Mouse (Mus musculus) MEL (cell line): ENCODE measurements around the gene Filip1l. TPM values are rescaled to one million over a fixed set of nuclear protein-coding genes. Genes with fewer than 3 reads are reported as not detected.

Source experiments
- DNase-seq: peaks from one replicate; pipeline ENCODE4 v3.0.0; 2011; ENCODE audit warnings: low read depth, low spot score
- H3K27ac ChIP-seq: 2 replicates; pipeline ENCODE4 v1.5.1; 2012; ENCODE audit warnings: low read depth, mild to moderate bottlenecking, control low read depth, low read length, moderate library complexity; ENCODE audit not compliant: control insufficient read depth
- H3K27me3 ChIP-seq, 2 experiments: fragments of 150-350 bp in 1 of 2; sonication (generic) in 1 of 2; 2 replicates each; pipeline ENCODE4 v1.6.1; 2012; ENCODE audit warnings: low read length in 2 of 2, mild to moderate bottlenecking in 2 of 2, improper control_type of control experiment in 1 of 2, moderate library complexity in 1 of 2; ENCODE audit not compliant: insufficient read depth in 2 of 2, control insufficient read depth in 1 of 2
- H3K36me3 ChIP-seq, 2 experiments: 2 replicates each; pipeline ENCODE4 v1.6.1; 2012 to 2014; ENCODE audit warnings: low read length in 2 of 2, improper control_type of control experiment in 1 of 2, inconsistent platforms in 1 of 2, mild to moderate bottlenecking in 1 of 2; ENCODE audit not compliant: insufficient read depth in 2 of 2, control insufficient read depth in 1 of 2
- H3K4me1 ChIP-seq, 2 experiments: fragments of 150-350 bp in 1 of 2; sonication (generic) in 1 of 2; 2 replicates each; pipeline ENCODE4 v1.6.1; 2012; ENCODE audit warnings: low read length in 2 of 2, improper control_type of control experiment in 1 of 2, mild to moderate bottlenecking in 1 of 2; ENCODE audit not compliant: insufficient read depth in 2 of 2, control insufficient read depth in 1 of 2
- H3K4me3 ChIP-seq, 2 experiments: fragments of 150-350 bp in 1 of 2; sonication (generic) in 1 of 2; 2 replicates each; pipeline ENCODE4 v1.5.1; 2012; ENCODE audit warnings: low read depth in 2 of 2, low read length in 2 of 2, mild to moderate bottlenecking in 2 of 2, moderate library complexity in 2 of 2, control low read depth in 1 of 2, improper control_type of control experiment in 1 of 2; ENCODE audit not compliant: control insufficient read depth in 1 of 2, insufficient read depth in 1 of 2
- H3K79me2 ChIP-seq: 2 replicates; pipeline ENCODE4 v1.6.1; 2012; ENCODE audit warnings: mild to moderate bottlenecking, low read length, moderate library complexity; ENCODE audit not compliant: control insufficient read depth, poor library complexity, insufficient read depth
- H3K9ac ChIP-seq: 2 replicates; pipeline ENCODE4 v1.6.1; 2012; ENCODE audit warnings: low read depth, mild to moderate bottlenecking, control low read depth, low read length, moderate library complexity; ENCODE audit not compliant: control insufficient read depth, poor library complexity, severe bottlenecking
- H3K9me3 ChIP-seq: fragments of 150-350 bp; sonication (generic); replicated peaks from 2 replicates; pipeline ENCODE4 v1.6.1; 2012; ENCODE audit warnings: mild to moderate bottlenecking, low read length, improper control_type of control experiment, moderate library complexity; ENCODE audit not compliant: insufficient read depth
- BHLHE40 ChIP-seq: IDR thresholded peaks from 2 replicates; pipeline ENCODE4 v1.6.1; 2012; ENCODE audit warnings: low read depth, mild to moderate bottlenecking, inconsistent platforms, low read length, improper control_type of control experiment, borderline replicate concordance
- CHD1 ChIP-seq: IDR thresholded peaks from 2 replicates; pipeline ENCODE4 v1.6.1; 2012; ENCODE audit warnings: low read depth, mild to moderate bottlenecking, inconsistent platforms, low read length, improper control_type of control experiment
- CHD2 ChIP-seq: IDR thresholded peaks from 2 replicates; pipeline ENCODE4 v1.6.1; 2011; ENCODE audit warnings: low read length, improper control_type of control experiment
- CTCF ChIP-seq, 3 experiments: IDR thresholded peaks in 2 of 3; conservative IDR thresholded peaks in 1 of 3; 2 replicates each; pipeline ENCODE4 v1.5.1; 2011 to 2012; ENCODE audit warnings: low read length in 3 of 3, low read depth in 2 of 3, mild to moderate bottlenecking in 2 of 3, improper control_type of control experiment in 1 of 3, inconsistent platforms in 1 of 3, mixed read lengths in 1 of 3, moderate library complexity in 1 of 3; ENCODE audit not compliant: control insufficient read depth in 1 of 3, insufficient read depth in 1 of 3, poor library complexity in 1 of 3, severe bottlenecking in 1 of 3
- E2F4 ChIP-seq: IDR thresholded peaks from 2 replicates; pipeline ENCODE4 v1.6.1; 2011; ENCODE audit warnings: low read depth, low read length, improper control_type of control experiment, borderline replicate concordance
- ETS1 ChIP-seq: IDR thresholded peaks from 2 replicates; pipeline ENCODE4 v1.6.1; 2012; ENCODE audit warnings: low read depth, mild to moderate bottlenecking, inconsistent platforms, low read length, improper control_type of control experiment, moderate library complexity
- GABPA ChIP-seq: IDR thresholded peaks from 2 replicates; pipeline ENCODE4 v1.6.1; 2012; ENCODE audit warnings: low read depth, mild to moderate bottlenecking, inconsistent platforms, low read length, improper control_type of control experiment, moderate library complexity
- GATA1 ChIP-seq: IDR thresholded peaks from 2 replicates; pipeline ENCODE4 v1.6.1; 2011; ENCODE audit warnings: low read depth, low read length, improper control_type of control experiment
- JUND ChIP-seq: IDR thresholded peaks from 2 replicates; pipeline ENCODE4 v1.6.1; 2011; ENCODE audit warnings: low read depth, mild to moderate bottlenecking, improper control_type of control experiment, low read length
- KAT2A ChIP-seq: conservative IDR thresholded peaks from 2 replicates; pipeline ENCODE4 v1.6.1; 2012; ENCODE audit warnings: low read depth, low read length, improper control_type of control experiment, inconsistent platforms
- MAFK ChIP-seq: IDR thresholded peaks from 2 replicates; pipeline ENCODE4 v1.6.1; 2011; ENCODE audit warnings: low read depth, mild to moderate bottlenecking, low read length, improper control_type of control experiment, borderline replicate concordance
- MAX ChIP-seq: IDR thresholded peaks from 2 replicates; pipeline ENCODE4 v1.6.1; 2011; ENCODE audit warnings: low read length, improper control_type of control experiment
- MAZ ChIP-seq: IDR thresholded peaks from 2 replicates; pipeline ENCODE4 v1.6.1; 2012; ENCODE audit warnings: low read depth, mild to moderate bottlenecking, inconsistent platforms, low read length, improper control_type of control experiment
- MEF2A ChIP-seq: IDR thresholded peaks from 2 replicates; pipeline ENCODE4 v1.6.1; 2014; ENCODE audit warnings: low read depth, mild to moderate bottlenecking, inconsistent platforms, low read length, improper control_type of control experiment; ENCODE audit not compliant: poor library complexity, insufficient replicate concordance, severe bottlenecking; ENCODE audit errors: extremely low read depth
- MXI1 ChIP-seq: IDR thresholded peaks from 2 replicates; pipeline ENCODE4 v1.6.1; 2011; ENCODE audit warnings: mild to moderate bottlenecking, low read depth, low read length, improper control_type of control experiment
- MYB ChIP-seq: IDR thresholded peaks from 2 replicates; pipeline ENCODE4 v1.6.1; 2011; ENCODE audit warnings: mild to moderate bottlenecking, low read depth, low read length, improper control_type of control experiment
- RCOR1 ChIP-seq: IDR thresholded peaks from 2 replicates; pipeline ENCODE4 v1.6.1; 2012; ENCODE audit warnings: low read depth, mild to moderate bottlenecking, inconsistent platforms, low read length, improper control_type of control experiment
- SIN3A ChIP-seq: IDR thresholded peaks from 2 replicates; pipeline ENCODE4 v1.6.1; 2012; ENCODE audit warnings: low read length, improper control_type of control experiment, inconsistent platforms
- SMC3 ChIP-seq: IDR thresholded peaks from 2 replicates; pipeline ENCODE4 v1.6.1; 2011; ENCODE audit warnings: low read depth, low read length, improper control_type of control experiment
- TAL1 ChIP-seq: IDR thresholded peaks from 2 replicates; pipeline ENCODE4 v1.6.1; 2012; ENCODE audit warnings: mild to moderate bottlenecking, inconsistent platforms, low read length, moderate library complexity, mixed read lengths
- TBP ChIP-seq: IDR thresholded peaks from 2 replicates; pipeline ENCODE4 v1.8.0; 2011; ENCODE audit warnings: low read depth, low read length, improper control_type of control experiment
- TCF12 ChIP-seq: IDR thresholded peaks from 2 replicates; pipeline ENCODE4 v1.6.1; 2014; ENCODE audit warnings: low read depth, mild to moderate bottlenecking, inconsistent platforms, low read length, improper control_type of control experiment, moderate library complexity
- ZKSCAN1 ChIP-seq: IDR thresholded peaks from 2 replicates; pipeline ENCODE4 v1.6.1; 2012; ENCODE audit warnings: low read depth, mild to moderate bottlenecking, inconsistent platforms, low read length, improper control_type of control experiment, moderate library complexity
- ZMIZ1 ChIP-seq: IDR thresholded peaks from 2 replicates; pipeline ENCODE4 v1.6.1; 2012; ENCODE audit warnings: low read depth, mild to moderate bottlenecking, inconsistent platforms, low read length, improper control_type of control experiment, moderate library complexity
- ZNF384 ChIP-seq: IDR thresholded peaks from 2 replicates; pipeline ENCODE4 v1.6.1; 2012; ENCODE audit warnings: low read depth, mild to moderate bottlenecking, inconsistent platforms, low read length, improper control_type of control experiment
- polyA plus RNA-seq, 2 experiments: library from polyadenylated mRNA; stranded (reverse) in 1 of 2; unstranded in 1 of 2; fragments of >175 nt in 1 of 2; fragments of >200 nt in 1 of 2; gene quantifications; 2 replicates each; pipeline versions ENCODE4 v1.2.1 to v1.2.4; 2012; ENCODE audit warnings: low replicate concordance in 2 of 2, low read depth in 1 of 2; ENCODE audit not compliant: insufficient read length in 2 of 2, insufficient read depth in 1 of 2, missing spikeins in 1 of 2
- total RNA-seq: library from RNA; depleted of rRNA; stranded (reverse); fragments of 300-350 nt; gene quantifications from 2 replicates; pipeline ENCODE4 v1.2.3, GENCODE M21; 2012

Filip1l gene
- total and polyA plus RNA-seq, 3 experiments, result 0.27 to 1.8 TPM; not detected in 1

DNA sequence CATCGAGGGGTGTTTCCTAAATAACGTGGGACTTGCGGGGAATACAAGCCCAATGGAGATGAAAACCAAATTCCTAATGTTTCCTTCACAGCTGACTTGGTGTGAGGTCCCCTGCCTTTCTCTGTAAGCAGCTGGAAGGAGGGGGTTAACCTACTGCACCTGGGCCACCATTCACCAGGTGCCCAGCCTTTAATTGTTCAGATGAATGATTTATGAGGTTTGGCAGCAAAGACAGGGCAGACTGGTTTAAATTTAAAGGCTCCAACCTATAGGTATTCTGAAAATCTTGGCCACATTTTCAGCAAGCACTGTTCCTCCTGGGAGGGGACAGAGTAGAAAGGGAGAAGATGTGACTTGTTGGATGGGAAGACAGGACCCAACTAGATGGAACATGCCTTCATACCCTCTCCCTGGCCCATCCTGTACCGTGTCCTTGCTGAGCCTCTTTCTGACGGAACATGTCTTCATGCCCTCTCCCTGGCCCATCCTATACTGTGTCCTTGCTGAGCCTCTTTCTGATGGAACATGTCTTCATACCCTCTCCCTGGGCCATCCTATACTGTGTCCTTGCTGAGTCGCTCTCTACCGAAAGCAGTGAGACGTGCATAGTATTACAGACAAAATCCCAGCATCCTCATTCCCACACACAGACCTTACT lies 101.3 kb downstream of the Filip1l start:
- H3K9me3 ChIP-seq, result no peaks in the 10 kb centered on the region
- H3K9ac ChIP-seq, result no peak overlapping the region
- no peak for DNase-seq
- no peak for TF ChIP-seq ZMIZ1
- TF ChIP-seq GATA1, result no peak
- TF ChIP-seq TAL1, result no peak
- no peak for TF ChIP-seq RCOR1
- TF ChIP-seq MYB, result no peak
- TF ChIP-seq MAFK, result no peak
- TF ChIP-seq CHD2, result no peak
- TF ChIP-seq CTCF (IDR thresholded peaks at IDR 0.05 in 2 of 3, conservative IDR thresholded peaks at IDR 0.05 in 1 of 3; ENCODE audit: control insufficient read depth in 1 of 3, insufficient read depth in 1 of 3, low read depth in 2 of 3, low read length in 3 of 3, poor library complexity in 1 of 3, severe bottlenecking in 1 of 3), result no peak
- TF ChIP-seq JUND, result no peak
- TF ChIP-seq ZKSCAN1, result no peak
- no peak for TF ChIP-seq ETS1
- TF ChIP-seq SIN3A, result no peak
- TF ChIP-seq ZNF384, result no peak
- no peak for TF ChIP-seq SMC3
- no peak for TF ChIP-seq KAT2A
- no peak for TF ChIP-seq BHLHE40
- no peak for TF ChIP-seq MXI1
- no peak for TF ChIP-seq CHD1
- no peak for TF ChIP-seq GABPA
- no peak for TF ChIP-seq MEF2A
- no peak overlapping the region for H3K27ac ChIP-seq
- peaks cover 0 to 1% of the 10 kb centered on the region in 2 experiments; a peak in 1 of 4 replicates for H3K36me3 ChIP-seq
- H3K4me3 ChIP-seq, result no peak overlapping the region
- H3K4me1 ChIP-seq, result no peaks in the 10 kb centered on the region
- no peaks in the 10 kb centered on the region for H3K79me2 ChIP-seq
- H3K27me3 ChIP-seq, result no peaks in the 10 kb centered on the region

DNA sequence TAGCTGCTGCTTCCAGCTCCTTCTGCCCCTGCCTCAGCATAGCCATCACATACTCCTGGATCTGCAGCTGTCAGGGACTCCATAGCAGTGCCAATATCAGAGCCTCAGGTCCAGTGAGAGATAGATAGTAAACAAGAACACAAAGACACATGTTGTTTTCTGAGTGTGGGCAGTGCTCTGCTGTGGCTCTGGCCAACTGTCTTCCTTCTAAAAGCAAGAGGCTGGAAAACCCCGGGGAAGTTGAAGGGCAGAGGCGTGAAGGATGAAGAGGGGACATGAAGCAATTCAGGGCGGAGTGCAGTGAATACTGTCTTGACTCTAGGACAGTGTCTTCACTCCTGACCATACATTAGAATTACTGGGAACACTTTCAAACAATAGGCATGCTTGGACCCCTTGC lies 102.7 kb downstream of the Filip1l start:
- no peak for DNase-seq
- no peak overlapping the region for H3K4me3 ChIP-seq
- H3K27me3 ChIP-seq, result no peaks in the 10 kb centered on the region
- peaks cover 0 to 1% of the 10 kb centered on the region in 2 experiments; a peak in 1 of 4 replicates for H3K36me3 ChIP-seq
- no peak overlapping the region for H3K27ac ChIP-seq
- TF ChIP-seq E2F4, result no peak
- no peak for TF ChIP-seq ZMIZ1
- no peak for TF ChIP-seq TBP
- no peak for TF ChIP-seq MAX
- no peak for TF ChIP-seq MAZ
- TF ChIP-seq RCOR1, result no peak
- no peak for TF ChIP-seq TCF12
- H3K9me3 ChIP-seq, result no peaks in the 10 kb centered on the region
- no peaks in the 10 kb centered on the region for H3K79me2 ChIP-seq
- no peak overlapping the region for H3K9ac ChIP-seq
- no peaks in the 10 kb centered on the region for H3K4me1 ChIP-seq
